Mouse (Mus musculus): ENCODE results near the gene Mcrip2. TPM values are rescaled to one million over a fixed set of nuclear protein-coding genes. Genes with fewer than 3 reads are reported as not detected.
A peak's percentile ranks its signal among the peaks of the same experiment; 100 is the strongest.

Mcrip2 gene
- total RNA-seq, 1 experiment: 12.3 TPM

GRCm38 (mm10) chr17:25818851-25819780 is 49.4 kb downstream of the Mcrip2 start:
- Histone ChIP-seq H3K9me3 (ENCODE audit: control insufficient read depth, insufficient read depth, low read depth, low read length) (no peaks in the 10 kb centered on the region), H3K27ac (ENCODE audit: insufficient read depth, low read depth, low read length, poor library complexity, severe bottlenecking) (no peak overlapping the region), H3K36me3 (ENCODE audit: control insufficient read depth, insufficient read depth, low read length, poor library complexity, severe bottlenecking) (no peaks in the 10 kb centered on the region), H3K4me1 (ENCODE audit: control insufficient read depth in 2 of 2, insufficient read depth in 2 of 2, low read length in 2 of 2, poor library complexity in 1 of 2) (peaks cover 2 to 11% of the 10 kb centered on the region in 2 experiments; a peak in 2 of 4 replicates), H3K9ac (ENCODE audit: insufficient read depth, low read depth, low read length, poor library complexity, severe bottlenecking) (peak overlapping the region; percentile 29), H3K4me3 (ENCODE audit: insufficient read depth in 1 of 2, low read depth in 1 of 2, low read length in 2 of 2, poor library complexity in 1 of 2, severe bottlenecking in 1 of 2) (peak overlapping the region; percentile 61 to 67)
- in situ Hi-C loops (cut with MboI; ENCODE audit: low sequenced_read_pairs in 2 of 2, unreplicated experiment in 2 of 2): no loop called here
- no peak for TF ChIP-seq CHD2 (IDR thresholded peaks at IDR 0.05; ENCODE audit: low read depth, low read length)
- no peak for TF ChIP-seq MAFK (IDR thresholded peaks at IDR 0.05; ENCODE audit: insufficient read depth, low read depth, low read length)
- DNase-seq (ENCODE audit: low read depth, low spot score): no peak

DNA sequence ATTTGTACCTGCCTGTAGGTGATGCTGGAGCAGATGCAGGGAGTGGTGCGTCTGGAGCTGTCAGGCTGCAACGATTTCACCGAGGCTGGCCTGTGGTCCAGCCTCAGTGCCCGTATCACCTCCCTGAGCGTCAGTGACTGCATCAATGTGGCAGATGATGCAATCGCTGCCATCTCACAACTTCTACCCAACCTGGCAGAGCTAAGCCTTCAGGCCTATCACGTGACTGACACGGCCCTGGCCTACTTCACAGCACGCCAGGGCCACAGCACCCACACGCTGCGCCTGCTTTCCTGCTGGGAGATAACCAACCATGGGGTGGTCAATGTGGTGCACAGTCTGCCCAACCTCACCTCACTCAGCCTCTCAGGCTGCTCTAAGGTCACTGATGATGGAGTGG is 50.9 kb downstream of the Mcrip2 start:
- Histone ChIP-seq H3K36me3 (ENCODE audit: control insufficient read depth, insufficient read depth, low read length, poor library complexity, severe bottlenecking) (no peaks in the 10 kb centered on the region), H3K9me3 (ENCODE audit: control insufficient read depth, insufficient read depth, low read depth, low read length) (no peaks in the 10 kb centered on the region), H3K4me3 (ENCODE audit: insufficient read depth in 1 of 2, low read depth in 1 of 2, low read length in 2 of 2, poor library complexity in 1 of 2, severe bottlenecking in 1 of 2) (no peak overlapping the region), H3K4me1 (ENCODE audit: control insufficient read depth in 2 of 2, insufficient read depth in 2 of 2, low read length in 2 of 2, poor library complexity in 1 of 2) (peaks cover 2 to 9% of the 10 kb centered on the region in 2 experiments; a peak in 2 of 4 replicates), H3K9ac (ENCODE audit: insufficient read depth, low read depth, low read length, poor library complexity, severe bottlenecking) (no peak overlapping the region), H3K27ac (ENCODE audit: insufficient read depth, low read depth, low read length, poor library complexity, severe bottlenecking) (no peak overlapping the region)
- no peak for DNase-seq (ENCODE audit: low read depth, low spot score)
- TF ChIP-seq ZNF384 (IDR thresholded peaks at IDR 0.05; ENCODE audit: low read depth, low read length): no peak
- TF ChIP-seq ZC3H11A (IDR thresholded peaks at IDR 0.05; ENCODE audit: borderline replicate concordance, low read depth, low read length): no peak
- no peak for TF ChIP-seq HCFC1 (IDR thresholded peaks at IDR 0.05; ENCODE audit: borderline replicate concordance, insufficient read depth, low read length)
- TF ChIP-seq MAFK (IDR thresholded peaks at IDR 0.05; ENCODE audit: insufficient read depth, low read depth, low read length): no peak
- no peak for TF ChIP-seq CHD2 (IDR thresholded peaks at IDR 0.05; ENCODE audit: low read depth, low read length)
- in situ Hi-C loops (cut with MboI; ENCODE audit: low sequenced_read_pairs in 2 of 2, unreplicated experiment in 2 of 2): no loop called here

Other genes with a start within 250 kb of the Mcrip2 start
- 9.9 and 14.5 TPM in 2 replicates for gene Gng13, start 151.6 kb downstream of the Mcrip2 start, total RNA-seq (2012; rRNA removed)
- gene Chtf18, start 141.3 kb downstream of the Mcrip2 start, total RNA-seq (2012; rRNA removed): 102 and 151 TPM in 2 replicates
- 7.6 and 8.7 TPM in 2 replicates for gene Rpusd1, start 141.1 kb downstream of the Mcrip2 start, total RNA-seq (2012; rRNA removed)
- 0.27 and 0.58 TPM in 2 replicates for gene Mslnl, start 132.7 kb downstream of the Mcrip2 start, total RNA-seq (2012; rRNA removed)
- gene Msln, start 114.4 kb downstream of the Mcrip2 start, total RNA-seq (2012; rRNA removed): 7.5 and 16.0 TPM in 2 replicates
- gene Narfl, start 95.0 kb downstream of the Mcrip2 start, total RNA-seq (2012; rRNA removed): 27.0 and 32.7 TPM in 2 replicates
- 14.5 and 29.5 TPM in 2 replicates for gene Haghl, start 83.1 kb downstream of the Mcrip2 start, total RNA-seq (2012; rRNA removed)
- gene Ccdc78, start 82.2 kb downstream of the Mcrip2 start, total RNA-seq (2012; rRNA removed): 0.22 and 0.26 TPM in 2 replicates
- 32.8 and 60.6 TPM in 2 replicates for gene Fam173a, start 75.9 kb downstream of the Mcrip2 start, total RNA-seq (2012; rRNA removed)
- not detected in 2 replicates for gene AC134908.4, start 73.1 kb downstream of the Mcrip2 start, total RNA-seq (2012; rRNA removed)
- gene Metrn, start 71.6 kb downstream of the Mcrip2 start, total RNA-seq (2012; rRNA removed): 46.1 and 62.7 TPM in 2 replicates
- 1.7 TPM in 2 replicates for gene Fbxl16, start 59.7 kb downstream of the Mcrip2 start, total RNA-seq (2012; rRNA removed)
- 28.6 and 43.4 TPM in 2 replicates for gene Wdr24, start 45.1 kb downstream of the Mcrip2 start, total RNA-seq (2012; rRNA removed)
- 25.1 and 46.4 TPM in 2 replicates for gene Jmjd8, start 39.9 kb downstream of the Mcrip2 start, total RNA-seq (2012; rRNA removed)
- gene Stub1, start 35.4 kb downstream of the Mcrip2 start, total RNA-seq (2012; rRNA removed): 161 and 176 TPM in 2 replicates
- 1.1 and 2.6 TPM in 2 replicates for gene Rhbdl1, start 31.5 kb downstream of the Mcrip2 start, total RNA-seq (2012; rRNA removed)
- gene Gm20683, start 27.0 kb downstream of the Mcrip2 start, total RNA-seq (2012; rRNA removed): 2.0 and 2.7 TPM in 2 replicates
- 36.8 and 52.6 TPM in 2 replicates for gene Rhot2, start 23.9 kb downstream of the Mcrip2 start, total RNA-seq (2012; rRNA removed)
- 24.7 and 50.5 TPM in 2 replicates for gene Wdr90, start 7.3 kb downstream of the Mcrip2 start, total RNA-seq (2012; rRNA removed)
- 26.5 and 26.6 TPM in 2 replicates for gene Mettl26, start 6.3 kb upstream of the Mcrip2 start, total RNA-seq (2012; rRNA removed)
- 3.3 TPM in 2 replicates for gene Wfikkn1, start 12.1 kb upstream of the Mcrip2 start, total RNA-seq (2012; rRNA removed)
- gene Rab40c, start 51.0 kb upstream of the Mcrip2 start, total RNA-seq (2012; rRNA removed): 14.6 and 15.7 TPM in 2 replicates
- 44.4 and 56.9 TPM in 2 replicates for gene Pigq, start 76.2 kb upstream of the Mcrip2 start, total RNA-seq (2012; rRNA removed)
- 0.16 and 0.18 TPM in 2 replicates for gene Nhlrc4, start 76.2 kb upstream of the Mcrip2 start, total RNA-seq (2012; rRNA removed)
- not detected in 2 replicates for gene A930017K11Rik, start 83.8 kb upstream of the Mcrip2 start, total RNA-seq (2012; rRNA removed)
- 18.0 and 19.0 TPM in 2 replicates for gene Capn15, start 117.0 kb upstream of the Mcrip2 start, total RNA-seq (2012; rRNA removed)
- gene Rab11fip3, start 200.8 kb upstream of the Mcrip2 start, total RNA-seq (2012; rRNA removed): 9.4 and 11.2 TPM in 2 replicates
- gene Decr2, start 221.6 kb upstream of the Mcrip2 start, total RNA-seq (2012; rRNA removed): 12.6 and 15.2 TPM in 2 replicates
- gene Nme4, start 226.8 kb upstream of the Mcrip2 start, total RNA-seq (2012; rRNA removed): 96.4 and 133 TPM in 2 replicates
- gene Tmem8, start 244.5 kb upstream of the Mcrip2 start, total RNA-seq (2012; rRNA removed): 22.3 and 28.5 TPM in 2 replicates